Mouse (Mus musculus) frontal cortex, postnatal 25 days (tissue): Measurements from ENCODE around the gene Kcnq5.
"Not testable (repeated sequence)": the region's sequence is repeated elsewhere in the genome, so short reads cannot be mapped to it uniquely, and the experiment has no call there.

Experiments
- DNase-seq, 2 experiments: peaks; one replicate each; pipeline ENCODE4 v3.0.0; 2022; ENCODE audit warnings: low spot score in 2 of 2

The Kcnq5 gene

GRCm38 (mm10) chr1:21838534-21838933 lies 123.2 kb downstream of the Kcnq5 start:
- no peak for DNase-seq

GRCm38 (mm10) chr1:21837387-21837786 lies 124.4 kb downstream of the Kcnq5 start:
- no peak for DNase-seq

- no peak for DNase-seq
Observed at GRCm38 (mm10) chr1:21836337-21836736, 125.4 kb downstream of the Kcnq5 start.

DNA sequence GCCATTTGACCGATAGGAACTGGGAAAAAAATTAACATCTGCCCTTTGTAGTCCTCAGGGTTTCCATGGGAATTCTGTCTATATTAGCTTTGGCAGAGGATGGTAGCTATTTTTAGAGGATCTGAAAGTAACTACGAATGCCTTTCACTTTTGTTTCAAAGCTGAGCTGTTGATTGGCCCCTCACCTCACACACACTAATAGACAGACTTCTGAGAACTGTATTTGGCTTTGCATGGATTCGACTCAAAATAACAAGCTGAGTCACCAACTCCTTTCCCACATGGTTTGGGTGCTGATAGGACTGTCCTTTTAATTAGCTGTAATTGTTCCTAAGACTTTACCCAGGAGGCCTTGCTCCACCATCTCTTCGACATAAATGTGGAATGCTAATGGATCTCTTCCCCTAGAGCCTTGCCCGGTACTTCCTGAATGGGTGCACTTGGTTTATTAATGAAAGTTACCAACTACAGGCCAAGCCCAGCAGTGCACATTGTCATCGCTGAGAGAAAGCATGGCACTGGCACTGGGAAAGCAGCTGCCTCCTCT lies 131.8 kb downstream of the Kcnq5 start:
- DNase-seq = no peak

DNA sequence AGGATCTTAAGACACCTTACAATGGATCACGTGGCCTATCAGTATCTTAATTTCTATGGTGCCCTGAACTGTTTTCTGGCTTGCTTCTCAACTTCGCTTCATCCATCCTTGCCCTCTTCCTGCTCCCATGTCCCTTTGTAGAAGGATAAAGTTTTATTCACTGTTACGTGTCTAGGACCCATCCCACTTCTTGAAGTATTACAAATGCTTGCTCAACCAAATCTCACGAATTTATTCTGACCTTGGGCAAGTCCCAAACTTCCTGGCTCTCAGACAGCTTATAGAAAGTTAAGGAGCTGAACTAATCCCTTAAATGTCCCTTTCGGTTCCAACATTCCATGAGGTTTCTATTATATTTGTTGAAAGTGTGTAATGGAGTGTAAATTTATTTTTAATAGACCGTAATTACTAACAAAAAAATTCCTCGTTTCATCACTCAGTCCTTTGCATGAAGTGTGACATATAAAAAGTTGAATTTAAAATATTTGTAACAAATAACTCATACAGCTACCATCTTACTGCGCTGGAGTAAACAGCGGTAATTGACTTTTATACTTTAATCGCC lies 141.6 kb downstream of the Kcnq5 start:
- no peak for DNase-seq

DNA sequence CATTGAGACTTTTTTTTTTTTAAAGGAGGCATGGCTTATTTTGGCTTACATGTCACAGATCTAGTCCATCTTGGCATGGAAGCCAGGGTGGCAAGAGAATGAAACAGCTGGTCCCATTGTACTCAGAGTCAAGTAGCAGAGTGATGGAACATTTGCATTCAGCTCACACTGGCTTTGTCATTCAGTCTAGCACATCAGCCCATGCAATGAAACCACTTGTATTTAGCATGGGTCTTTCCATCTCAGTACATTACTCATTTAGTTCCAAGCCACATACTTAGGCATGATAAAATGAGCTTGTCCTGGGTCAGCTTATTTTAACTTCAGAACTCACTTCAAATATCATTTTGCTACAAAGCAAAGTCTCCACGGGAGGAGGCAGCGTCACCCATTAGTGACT lies 156.7 kb downstream of the Kcnq5 start:
- DNase-seq = no peak

- DNase-seq = no peak
Observed at GRCm38 (mm10) chr1:21804477-21804866, 157.3 kb downstream of the Kcnq5 start.

DNA sequence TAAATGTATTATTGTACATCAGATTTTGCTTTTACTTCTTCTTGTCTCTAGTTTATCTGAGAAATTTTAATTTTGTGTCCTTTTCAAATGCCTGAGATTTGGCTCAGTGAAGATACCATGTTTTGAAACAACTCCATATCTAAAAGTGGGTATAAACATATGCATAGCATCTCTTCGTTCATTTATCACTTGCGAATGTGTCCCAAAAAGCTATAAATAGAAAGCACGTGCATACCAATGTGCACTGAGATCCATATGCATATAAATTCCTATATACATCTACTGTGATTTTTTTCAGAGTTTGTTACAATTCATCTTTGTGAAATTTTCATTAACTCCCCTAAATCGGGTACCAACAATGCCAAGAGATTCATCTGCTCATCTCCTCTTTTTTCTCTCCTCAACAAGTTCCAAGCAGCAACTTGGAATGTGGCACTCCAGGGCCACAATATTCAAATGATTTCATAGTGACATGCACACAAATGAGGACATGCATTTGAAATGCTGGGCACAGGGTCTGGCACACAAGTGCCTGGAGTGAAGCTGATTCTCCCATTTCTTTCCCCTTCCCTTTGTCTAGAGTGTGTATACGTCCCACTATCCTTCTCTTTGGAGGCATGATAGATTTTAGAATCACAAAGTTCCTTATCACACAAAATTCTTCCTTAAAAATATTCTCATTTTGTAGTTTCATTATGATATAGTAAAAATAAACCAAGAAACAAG lies 157.8 kb downstream of the Kcnq5 start:
- no peak for DNase-seq

GRCm38 (mm10) chr1:21780746-21781145 lies 181.0 kb downstream of the Kcnq5 start:
- DNase-seq = no peak

DNA sequence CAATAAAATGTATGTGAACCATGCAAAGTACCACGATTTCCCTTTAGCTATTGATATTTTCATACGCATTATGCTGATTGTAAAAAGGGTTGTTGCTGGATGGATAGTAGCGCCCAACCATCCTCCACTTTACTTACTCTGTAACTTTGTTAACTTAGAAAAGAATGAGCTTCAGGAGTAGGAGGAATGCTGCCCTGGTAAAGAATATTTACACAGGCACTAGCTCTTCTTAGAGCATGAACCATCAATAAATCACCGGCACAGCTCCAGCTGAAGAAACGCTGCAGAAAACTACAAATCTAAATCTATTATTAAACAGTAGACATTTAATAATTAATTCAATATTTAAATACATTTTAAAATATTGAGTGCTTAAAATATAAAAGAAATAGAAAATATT lies 184.2 kb downstream of the Kcnq5 start:
- DNase-seq = no peak

DNA sequence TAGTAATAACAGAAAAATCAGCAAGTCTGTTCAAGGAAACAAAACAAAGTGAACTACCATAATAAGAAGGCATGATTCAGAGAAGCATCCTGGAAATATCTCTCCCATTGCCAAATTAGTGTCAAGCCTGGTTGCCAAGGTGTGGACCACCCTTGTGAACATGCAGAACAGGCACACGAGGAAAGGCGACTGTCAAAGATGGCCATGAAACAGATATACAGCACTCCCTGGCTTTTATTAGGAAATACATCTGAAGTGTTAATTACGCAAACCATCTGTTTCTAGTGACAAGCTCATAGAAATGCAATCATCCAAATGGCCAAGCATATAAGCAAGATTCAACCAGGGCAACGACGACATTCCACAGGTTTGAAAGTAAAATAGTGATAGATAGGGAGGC lies 187.8 kb downstream of the Kcnq5 start:
- no peak for DNase-seq

GRCm38 (mm10) chr1:21770494-21770893 lies 191.2 kb downstream of the Kcnq5 start:
- no peak for DNase-seq

DNA sequence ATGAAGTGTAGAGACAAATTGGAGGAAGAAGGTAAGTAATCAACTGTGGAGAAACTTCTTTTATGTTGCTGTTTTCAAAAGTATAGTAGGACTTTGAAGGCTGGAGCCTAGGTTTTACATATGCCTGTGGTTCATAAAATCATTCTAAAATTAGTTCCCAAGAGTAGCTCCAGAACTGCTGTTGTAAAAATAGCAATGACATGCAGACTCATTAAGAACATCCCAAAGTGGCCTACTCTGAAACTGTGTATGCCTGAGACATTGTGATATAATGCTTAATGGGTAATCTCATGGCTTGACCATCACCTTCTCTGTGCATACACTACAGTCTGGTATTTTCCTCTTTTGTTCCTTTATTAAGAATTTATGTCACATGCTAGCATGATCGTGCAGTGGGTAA lies 212.4 kb downstream of the Kcnq5 start:
- DNase-seq = no peak

- no peak for DNase-seq
Observed at GRCm38 (mm10) chr1:21729131-21729530, 232.6 kb downstream of the Kcnq5 start.

GRCm38 (mm10) chr1:21723231-21723630 lies 238.5 kb downstream of the Kcnq5 start:
- not testable (repeated sequence) for DNase-seq

DNA sequence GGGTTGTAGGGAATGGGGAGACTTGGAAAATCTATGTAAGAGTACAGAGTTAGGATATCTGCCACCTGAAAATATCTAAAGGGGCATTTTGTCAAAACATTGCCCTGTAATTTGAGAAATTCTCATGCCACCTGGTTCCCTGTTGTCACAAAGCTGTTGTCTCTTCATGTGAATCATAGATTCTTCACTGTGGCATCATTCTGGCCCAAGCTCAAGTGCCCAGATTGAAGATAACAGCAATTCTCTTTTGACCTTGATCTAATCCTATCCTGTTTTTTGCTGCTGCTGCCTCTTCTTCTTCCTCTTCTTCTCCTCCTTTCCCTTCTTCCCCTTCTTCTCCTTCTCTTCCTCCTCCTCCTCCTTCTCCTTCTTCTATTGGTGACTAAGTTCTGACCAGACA lies 240.5 kb downstream of the Kcnq5 start:
- no peak for DNase-seq

GRCm38 (mm10) chr1:21714816-21715215 lies 246.9 kb downstream of the Kcnq5 start:
- no peak for DNase-seq

DNA sequence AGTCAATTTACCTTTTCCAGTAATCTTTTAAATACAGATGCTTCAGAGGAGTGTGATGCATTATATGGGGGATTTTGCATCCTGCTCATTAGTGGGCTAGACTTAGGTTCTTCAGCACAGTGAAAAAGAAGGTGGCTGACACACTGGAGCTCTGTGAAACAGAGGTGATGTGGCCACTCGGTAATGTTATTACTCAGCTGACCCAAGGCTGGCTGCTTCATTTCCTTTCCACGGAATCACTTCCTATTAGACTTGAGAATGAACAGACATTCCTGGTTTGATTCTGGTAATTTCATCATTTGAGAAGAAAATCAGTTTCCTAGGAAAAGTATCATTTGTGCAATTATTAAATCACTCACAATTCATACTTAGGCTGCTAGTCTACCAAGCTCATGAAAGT lies 249.0 kb downstream of the Kcnq5 start:
- DNase-seq = no peak

GRCm38 (mm10) chr1:21690458-21690857 lies 271.3 kb downstream of the Kcnq5 start:
- no peak for DNase-seq

- DNase-seq = no peak
Observed at GRCm38 (mm10) chr1:21688918-21689317, 272.8 kb downstream of the Kcnq5 start.

GRCm38 (mm10) chr1:21684444-21684843 lies 277.3 kb downstream of the Kcnq5 start:
- no peak for DNase-seq

- DNase-seq = no peak
Observed at GRCm38 (mm10) chr1:21676805-21677204, 284.9 kb downstream of the Kcnq5 start.

- DNase-seq = no peak
Observed at GRCm38 (mm10) chr1:21660840-21661239, 300.9 kb downstream of the Kcnq5 start.

DNA sequence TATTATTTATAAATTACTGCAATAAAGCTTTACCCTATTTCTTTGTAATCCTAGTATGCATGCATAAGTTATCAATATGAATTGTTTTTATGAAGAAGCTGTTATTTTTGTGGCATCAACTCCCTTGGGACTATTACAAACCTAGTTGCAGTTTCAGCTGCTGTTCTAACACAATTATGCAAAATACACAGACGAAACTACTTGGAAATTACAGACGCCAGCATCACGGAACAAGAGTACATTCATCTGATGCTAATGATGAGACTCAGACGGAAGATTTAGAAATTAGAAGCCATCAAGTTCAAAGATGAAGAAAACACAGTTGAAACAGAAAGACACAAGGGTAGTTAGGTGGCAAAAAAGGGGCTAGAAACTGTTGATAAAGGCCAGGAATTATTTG lies 310.9 kb downstream of the Kcnq5 start:
- no peak for DNase-seq
